Mouse (Mus musculus) right cerebral cortex, postnatal 25 days (tissue): ENCODE data around the gene Dnajb14.
"Not testable (repeated sequence)": the region's sequence is repeated elsewhere in the genome, so short reads cannot be mapped to it uniquely, and the experiment has no call there.

Experiments
- DNase-seq: peaks from one replicate; pipeline ENCODE4 v3.0.0; 2022

Dnajb14 gene

DNA sequence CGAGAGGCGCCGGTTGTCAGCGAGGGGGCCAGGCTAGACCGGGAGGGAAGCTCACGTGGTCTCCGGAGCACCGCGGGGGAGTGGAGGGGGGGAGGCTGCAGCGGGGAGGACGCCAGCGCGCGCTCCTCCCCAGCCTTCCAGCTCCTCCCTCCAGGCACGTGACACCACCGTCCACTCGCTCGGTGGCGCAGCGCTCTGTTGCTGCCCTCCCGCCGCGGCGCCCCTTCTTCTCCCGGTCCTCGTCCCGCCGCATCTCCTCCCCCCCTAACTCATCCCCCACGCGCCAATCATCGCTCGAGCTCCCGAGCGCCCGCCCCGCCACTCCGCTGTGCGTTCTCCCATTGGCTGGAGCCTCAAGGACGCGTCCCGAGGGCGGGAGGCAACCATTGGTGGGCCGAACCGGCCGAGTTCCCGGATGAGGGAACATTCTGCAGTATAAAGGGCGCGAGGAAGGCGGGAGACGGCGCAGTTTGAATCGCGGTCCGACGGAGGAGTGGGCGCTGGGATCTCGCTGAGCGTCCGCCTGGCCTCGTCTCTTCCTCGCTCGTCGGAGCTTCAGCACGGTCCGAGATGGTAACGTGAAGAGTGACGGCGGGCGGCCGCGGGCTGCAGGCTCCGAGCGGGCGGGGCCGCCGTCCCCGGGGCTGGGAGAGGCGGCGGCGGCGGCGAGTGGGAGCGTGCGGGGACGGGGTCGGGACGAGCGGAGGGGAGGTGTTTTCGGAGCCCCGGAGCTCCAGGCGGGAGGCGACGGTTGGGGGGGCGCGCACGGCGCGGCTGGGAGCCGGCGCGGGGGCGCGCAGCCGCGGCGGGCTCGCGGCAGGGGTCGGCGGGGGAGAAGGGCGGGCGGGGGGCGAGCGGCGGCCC is 3.1 kb upstream of the Dnajb14 start, which contains the start of gene H2afz:
H2afz (plus strand) TSS at position 364 of the 864 bp plus-strand sequence.
- peak; percentile 99 for DNase-seq

DNA sequence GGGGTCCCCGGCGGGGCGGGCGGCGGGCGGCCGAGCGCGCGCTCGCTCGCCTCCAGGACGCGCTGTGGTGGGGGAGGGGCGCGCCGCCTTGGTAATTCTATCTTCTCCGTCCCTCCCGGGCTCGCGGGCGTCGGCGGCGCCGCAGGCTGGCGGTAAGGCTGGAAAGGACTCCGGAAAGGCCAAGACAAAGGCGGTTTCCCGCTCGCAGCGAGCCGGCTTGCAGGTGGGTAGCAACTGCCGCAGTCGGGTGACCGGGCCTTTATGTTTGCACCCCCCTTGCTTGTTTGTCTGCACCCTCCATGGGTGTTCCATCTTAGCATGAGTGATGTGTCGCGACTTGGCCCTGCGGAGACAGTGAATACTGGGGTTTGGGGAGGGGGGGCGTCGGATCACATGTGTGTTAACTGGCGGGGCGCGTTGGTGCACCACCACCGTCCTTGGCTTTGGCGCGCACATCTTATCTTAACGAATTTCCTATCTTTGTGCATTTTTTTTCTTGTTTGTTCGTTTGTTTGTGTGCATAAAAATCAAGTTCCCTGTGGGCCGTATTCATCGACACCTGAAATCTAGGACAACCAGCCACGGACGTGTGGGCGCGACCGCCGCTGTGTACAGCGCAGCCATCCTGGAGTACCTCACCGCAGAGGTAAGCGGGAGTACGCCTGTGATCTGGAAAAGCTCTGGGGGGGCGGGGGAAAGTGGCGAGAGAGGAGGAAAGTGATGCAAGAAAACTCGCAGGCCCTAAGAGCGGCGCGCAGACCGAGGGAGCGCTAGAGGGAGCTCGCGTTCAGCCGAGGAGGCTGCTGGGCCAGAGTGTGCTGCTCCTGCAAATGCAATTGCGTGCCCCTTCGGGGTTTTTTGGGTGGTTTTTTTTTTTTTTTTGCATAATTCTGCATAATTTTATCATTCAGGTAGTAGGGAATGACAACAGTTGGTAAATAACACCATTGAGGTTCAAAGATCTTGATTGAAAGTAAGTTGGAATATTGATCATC is 2.2 kb upstream of the Dnajb14 start:
- DNase-seq: peak; percentile 84

DNA sequence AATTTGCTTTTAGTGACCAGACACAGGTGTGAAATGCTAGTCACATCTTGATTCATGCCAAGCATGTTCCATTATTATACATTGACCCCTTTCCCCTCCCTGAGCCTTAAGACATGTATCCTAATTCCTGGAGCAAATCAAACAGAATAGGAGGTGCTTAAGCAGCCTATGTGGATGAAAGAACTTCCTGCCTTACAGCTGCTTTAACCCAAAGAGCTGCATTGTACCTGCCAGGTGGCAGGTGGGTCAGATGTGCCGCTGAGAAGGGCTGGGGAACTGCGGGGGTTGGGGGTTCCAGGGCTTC is 390 bp upstream of the Dnajb14 start:
- no peak for DNase-seq

DNA sequence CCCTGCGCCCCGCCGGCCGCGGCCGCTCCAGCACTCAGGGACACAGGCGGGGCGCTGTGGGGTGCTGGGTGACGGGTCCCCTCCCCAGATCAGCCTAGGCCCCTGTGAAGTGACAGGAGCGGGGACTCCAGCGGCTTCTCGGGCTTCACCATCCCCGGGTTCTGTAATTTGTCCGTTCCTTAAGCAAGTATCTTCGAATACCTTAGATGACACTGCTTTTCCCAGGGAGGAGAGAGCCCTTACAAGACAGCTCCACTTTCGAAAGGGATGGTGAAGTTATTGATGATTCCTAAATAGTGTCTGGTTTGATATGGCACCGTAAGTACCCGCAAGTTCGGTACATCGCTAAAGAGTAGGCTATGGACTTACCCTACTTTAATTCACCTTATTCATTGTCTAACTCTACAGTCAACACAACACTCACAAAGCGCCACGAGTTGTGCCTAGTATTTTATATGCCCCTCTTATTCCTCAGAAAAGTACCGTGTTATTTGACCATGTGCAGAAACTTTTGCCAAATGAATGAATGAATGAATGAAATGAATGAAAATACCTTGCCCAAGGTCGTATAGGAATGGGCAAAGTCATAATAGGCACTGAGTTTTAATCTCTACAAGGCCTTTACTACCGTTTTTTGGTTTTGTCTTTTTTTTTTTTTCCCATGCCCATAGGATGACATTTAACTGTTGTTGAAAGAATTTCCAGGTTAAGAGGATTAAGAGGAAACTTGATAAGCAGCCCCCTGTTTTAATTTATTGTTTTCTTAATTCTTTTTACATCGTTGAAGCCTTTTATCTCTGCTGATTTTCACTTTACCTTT is 829 bp downstream of the Dnajb14 start:
- DNase-seq: no peak

DNA sequence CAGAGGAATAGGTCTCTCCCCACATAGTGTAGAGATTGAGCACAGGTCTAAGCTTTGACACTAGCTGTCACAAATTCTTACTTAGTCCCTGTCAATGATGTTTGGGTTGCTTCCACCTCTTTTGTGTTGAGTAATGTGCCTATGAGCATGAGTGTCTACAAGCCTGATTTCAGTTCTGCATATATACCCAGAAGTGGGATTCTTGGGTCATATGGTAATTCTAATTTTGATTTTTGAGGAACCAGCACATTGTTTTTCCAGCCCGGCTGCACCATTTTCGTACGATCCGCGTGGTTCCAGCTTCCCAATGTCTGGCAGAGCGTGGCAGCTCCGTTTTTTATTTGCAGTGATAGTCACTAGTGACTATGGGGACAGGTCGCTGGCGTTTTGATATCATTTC is 1.9 kb downstream of the Dnajb14 start:
- DNase-seq: no peak

DNA sequence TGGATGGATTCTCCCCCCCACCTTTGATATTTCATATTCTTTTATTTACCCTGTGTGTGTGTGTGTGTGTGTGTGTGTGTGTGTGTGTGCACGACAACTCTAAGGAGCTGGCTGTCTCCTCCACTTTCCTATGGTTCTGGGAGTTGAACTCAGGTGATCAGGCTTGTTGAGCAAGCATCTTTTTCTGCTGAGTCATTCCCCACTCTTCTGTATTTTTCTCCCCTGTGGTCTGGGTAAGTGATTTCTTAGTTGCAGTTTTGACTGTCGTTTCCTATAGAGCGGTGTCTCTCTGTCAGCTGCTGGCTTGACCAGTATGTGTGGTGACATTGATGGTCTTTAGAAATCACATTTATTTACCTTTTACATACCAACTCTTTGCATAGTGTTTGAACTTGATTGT is 11.8 kb downstream of the Dnajb14 start:
- DNase-seq: no peak

DNA sequence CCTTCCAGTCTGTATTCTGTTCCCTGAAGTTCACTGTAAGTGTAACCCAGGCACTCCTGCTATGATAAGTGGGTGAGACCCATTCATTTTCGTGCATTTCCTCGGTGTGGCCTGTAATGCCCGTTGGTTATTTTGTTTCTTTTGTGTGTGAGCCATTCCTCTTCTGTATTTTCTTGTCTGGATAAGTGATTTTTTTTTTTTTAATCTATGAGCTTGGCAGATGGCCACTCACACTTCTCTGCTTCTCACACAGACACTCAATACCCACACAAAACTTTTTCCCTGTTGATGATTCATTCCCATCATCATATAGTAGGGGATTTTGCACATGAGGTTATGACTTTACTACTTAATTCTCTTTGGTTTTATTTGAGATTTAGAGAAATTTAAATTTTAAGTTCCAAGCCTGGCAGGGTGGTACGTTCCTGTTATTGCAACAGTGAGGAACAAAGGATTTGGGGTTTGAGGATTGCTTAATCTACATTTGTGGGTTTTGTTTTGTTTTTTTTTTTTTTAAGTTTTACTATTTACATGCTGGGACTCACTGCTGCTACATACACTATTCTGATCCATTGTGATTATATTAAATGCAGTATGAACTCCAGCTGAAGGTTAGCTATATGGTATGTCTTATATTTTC is 12.8 kb downstream of the Dnajb14 start:
- no peak for DNase-seq

DNA sequence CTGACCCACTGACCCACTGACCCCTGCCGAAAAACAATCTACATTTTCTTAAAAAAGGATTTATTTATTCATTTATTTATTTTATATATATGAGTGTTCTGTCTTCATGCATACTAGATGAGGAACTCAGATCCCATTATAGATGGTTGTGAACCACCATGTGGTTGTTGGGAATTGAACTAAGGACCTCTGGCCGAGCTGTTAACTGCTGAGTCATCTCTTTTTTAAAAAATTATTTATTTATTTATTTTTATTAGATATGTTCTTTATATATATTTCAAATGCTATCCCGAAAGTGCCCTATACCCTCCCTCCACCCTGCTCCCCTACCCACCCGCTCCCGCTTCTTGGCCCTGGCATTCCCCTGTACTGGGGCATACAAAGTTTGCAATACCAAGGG is 13.6 kb downstream of the Dnajb14 start:
- no peak for DNase-seq

DNA sequence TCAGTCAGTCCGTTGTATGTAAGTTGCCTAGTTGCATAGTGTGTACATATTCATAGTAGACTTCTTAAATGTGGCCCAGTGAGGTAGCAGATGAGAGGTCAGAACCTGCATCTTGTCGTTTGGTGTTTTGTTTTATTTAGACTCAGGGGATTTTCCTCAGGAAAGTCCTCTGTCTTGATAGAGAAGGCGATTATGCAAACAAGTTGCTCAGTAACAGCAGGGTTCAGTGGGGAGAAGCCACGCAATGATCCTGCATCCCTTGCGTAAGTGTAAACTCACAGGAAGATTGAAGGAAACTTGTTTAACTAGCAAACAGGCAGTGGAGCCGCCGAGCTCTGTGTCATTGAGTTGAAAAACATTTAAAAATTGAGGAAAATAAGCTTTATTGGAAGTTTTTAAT is 20.5 kb downstream of the Dnajb14 start:
- DNase-seq: no peak

DNA sequence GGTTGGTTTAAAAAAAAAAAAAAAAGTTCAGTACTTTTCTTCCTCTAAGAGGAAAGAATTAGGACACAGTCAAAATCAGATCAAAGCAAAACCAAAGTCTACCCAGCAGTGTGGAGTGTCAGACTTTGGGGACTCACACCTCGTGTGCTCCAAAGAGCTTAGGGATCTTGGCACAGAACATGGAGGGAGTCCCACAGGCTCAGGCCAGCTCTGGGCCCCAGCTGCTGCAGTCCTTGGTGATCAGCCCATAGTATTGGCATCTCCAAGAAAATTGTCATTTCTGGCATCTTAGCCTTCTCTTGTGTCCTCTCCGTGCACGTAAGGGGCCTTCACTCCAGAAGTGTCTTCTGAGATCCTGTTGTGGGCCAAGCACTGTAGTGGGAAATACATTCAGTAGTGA is 23.6 kb downstream of the Dnajb14 start:
- no peak for DNase-seq

DNA sequence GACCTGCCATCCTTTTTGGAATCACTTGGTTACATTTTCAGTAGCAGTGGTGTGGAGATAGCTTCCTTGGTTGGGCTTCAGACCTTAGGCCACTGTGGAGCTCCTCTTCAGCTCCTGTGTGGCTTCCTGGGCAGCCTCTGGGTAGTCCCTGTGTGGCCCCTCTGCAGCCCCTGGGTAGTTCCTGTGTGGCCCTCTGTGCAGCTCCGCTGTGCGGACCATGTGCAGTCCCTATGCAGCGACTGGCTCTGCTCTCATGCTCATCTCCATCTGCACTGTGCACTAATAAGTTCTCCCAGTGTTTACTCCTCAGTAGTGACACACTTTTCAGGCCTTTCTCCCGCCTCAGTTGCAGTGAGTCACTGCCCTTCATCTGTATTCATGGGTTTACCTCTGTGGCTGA is 24.6 kb downstream of the Dnajb14 start:
- no peak for DNase-seq

DNA sequence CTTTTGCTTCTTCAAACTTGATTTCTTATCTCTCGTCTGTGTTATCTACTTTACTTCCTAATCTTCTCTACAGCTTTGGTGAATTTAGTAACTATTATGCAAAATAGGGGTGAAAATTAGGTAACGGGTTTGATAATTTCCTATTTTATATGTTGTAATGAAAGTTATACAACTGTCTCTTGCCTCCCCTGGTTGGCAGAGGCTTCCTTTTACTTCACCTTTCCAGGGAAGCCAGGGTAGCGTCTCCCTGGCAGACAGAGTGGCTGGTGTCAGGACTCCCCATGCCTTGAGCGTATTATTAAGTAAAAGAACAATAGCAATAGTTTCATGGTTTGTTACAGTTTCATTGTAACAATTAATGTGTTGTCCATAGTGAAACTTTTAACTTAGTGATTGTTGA is 26.3 kb downstream of the Dnajb14 start:
- DNase-seq: no peak

DNA sequence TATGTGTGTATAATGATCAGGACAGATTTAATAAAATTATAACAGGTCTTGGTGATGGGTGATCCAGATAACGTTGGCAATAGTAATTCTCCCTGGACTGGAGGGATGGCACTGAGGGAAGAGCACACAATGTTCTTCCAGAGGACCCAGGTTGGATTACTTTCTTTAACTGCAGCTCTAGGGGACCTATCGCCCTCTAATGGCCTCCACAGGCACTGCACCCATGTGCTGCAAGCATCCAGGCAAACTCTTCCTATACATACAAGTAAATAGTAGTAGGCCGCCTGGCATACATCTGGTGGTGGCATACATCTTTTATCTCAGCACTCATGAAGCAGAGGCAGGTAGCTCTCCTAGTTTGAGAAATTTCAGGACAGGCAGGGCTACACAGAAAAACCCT is 27.7 kb downstream of the Dnajb14 start:
- no peak for DNase-seq

DNA sequence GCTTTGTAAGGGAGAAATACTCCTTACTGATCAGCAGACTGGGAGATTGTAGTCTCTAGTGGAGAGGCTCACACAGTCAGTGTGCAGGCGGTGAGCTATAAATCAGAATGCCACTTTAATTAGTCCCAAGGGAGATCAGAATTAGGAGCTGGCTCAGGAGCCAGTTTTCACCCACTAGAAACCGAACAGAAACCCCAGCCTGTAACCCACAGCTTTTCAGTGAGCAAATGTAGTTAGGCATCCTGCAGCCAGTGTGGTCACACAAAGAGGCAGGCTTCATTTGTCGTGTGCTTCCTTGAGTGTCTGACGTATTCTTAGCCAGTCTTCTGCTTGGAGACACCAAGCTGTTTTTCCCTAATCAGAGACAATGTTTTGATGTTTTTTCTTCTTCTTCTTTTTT is 28.9 kb downstream of the Dnajb14 start:
- DNase-seq: no peak

DNA sequence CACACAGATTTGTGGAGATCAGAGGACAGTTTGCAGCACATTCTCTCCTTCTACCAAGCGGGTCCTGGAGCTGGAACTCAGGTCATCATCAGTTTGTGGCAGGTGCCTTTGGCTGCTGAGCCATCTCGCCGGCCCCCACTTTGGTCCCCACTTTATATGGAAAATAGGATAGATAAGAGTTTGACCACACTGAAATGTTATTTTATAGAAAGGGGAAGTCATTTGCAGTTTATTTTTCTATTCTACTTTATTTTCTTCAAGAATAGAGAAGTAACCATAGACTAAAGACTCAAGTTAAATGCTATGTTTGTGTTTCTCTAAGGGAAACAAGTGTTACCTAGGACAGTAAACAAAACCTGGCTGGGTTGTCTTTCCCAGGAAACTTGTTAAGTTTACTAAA is 29.4 kb downstream of the Dnajb14 start:
- no peak for DNase-seq

DNA sequence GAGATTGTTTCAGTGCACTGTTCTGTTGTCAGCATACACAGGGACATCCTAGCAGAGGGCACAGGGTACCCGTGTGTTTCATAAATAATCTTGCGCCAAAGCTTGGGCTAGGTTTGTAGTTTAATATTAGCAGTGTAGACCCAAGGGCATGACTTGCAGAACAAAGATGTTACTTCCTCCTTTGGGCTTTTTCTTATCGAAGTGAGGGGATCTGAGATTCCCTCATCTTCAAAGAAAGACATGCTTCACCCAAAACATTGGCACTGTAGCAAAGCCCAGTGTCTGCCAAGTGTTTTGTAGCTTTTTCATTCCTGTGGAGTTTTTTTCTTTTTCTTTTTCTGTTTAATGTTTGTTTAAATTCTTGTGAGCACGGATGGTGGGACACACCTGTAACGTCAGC is 30.2 kb downstream of the Dnajb14 start:
- DNase-seq: no peak

DNA sequence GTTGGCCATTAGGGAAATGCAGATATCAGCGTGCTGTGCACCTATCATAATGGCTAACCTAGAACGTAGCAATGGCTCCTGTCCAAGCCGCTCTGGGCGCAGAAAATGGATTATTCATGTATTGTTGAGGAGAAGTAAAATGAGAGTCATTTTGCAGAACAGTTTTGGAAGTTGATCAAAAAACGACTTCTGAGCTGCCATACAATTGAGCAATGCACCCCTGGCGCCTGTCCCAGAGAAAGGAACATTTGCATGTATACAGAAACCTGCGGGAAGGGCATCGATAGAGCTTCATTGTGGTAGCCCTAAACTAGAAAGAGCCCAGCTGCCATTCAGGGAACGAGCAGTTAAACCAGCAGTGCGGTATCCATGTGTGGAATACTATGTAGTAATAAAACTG is 32.7 kb downstream of the Dnajb14 start:
- DNase-seq: no peak

DNA sequence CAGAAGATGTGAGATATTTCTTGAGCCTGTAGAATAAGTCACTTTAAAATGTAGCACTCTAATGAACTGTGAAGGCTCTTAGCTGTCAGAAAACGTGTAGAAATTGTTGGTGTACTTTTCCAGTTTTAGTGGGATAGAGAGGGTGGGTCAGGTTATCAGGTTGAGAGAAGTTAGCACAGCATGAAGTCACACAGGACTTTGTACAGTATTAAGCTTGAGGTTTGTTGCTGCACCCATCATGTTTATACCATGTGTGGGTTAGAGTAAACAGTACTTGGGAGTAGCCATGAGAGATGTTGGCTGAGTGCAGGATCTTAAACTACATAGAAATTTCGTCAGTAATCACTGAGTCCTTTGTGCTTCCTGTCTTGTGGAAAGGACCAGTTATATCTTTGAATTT is 45.6 kb downstream of the Dnajb14 start:
- no peak for DNase-seq

DNA sequence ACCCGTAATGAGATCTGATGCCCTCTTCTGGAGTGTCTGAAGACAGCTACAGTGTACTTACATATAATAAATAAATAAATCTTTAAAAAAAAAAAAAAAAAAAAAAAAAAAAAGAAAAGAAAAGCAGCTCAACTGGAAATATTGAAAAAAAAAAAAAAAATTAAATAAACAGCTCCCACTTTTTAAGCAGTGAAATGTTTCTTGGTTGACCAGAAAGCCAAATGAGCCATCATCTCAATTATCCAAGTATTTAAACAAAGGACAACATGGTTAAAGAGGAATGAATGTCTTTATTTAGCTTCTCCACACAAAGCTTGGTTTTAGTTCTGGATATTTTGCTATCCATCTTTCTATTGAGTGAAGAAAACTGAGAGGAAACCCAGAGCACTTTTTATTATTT is 47.1 kb downstream of the Dnajb14 start:
- not testable (repeated sequence) for DNase-seq

DNA sequence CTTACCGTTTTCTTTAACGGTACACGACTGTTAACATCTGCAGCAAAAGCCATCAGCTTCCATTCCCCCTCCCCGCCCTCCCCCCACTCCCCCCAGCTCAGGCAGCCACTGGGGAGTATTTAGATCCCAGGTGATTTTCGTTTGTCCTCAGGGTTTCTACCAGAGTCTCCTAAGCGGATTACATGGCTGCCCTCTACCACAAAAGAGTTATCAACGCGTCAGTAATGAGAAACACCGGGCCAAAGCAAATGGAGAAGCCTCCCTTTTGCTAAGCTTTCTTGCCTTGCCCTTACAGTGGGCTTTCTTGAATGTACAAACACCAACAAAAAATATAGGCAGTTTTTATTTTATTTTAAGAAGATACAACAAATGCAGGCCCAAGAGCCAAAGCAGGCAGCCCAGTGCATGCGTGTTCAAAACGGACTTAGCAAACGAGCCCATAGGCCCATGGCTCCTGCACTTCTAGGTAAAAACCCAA is 50.3 kb downstream of the Dnajb14 start:
- no peak for DNase-seq

DNA sequence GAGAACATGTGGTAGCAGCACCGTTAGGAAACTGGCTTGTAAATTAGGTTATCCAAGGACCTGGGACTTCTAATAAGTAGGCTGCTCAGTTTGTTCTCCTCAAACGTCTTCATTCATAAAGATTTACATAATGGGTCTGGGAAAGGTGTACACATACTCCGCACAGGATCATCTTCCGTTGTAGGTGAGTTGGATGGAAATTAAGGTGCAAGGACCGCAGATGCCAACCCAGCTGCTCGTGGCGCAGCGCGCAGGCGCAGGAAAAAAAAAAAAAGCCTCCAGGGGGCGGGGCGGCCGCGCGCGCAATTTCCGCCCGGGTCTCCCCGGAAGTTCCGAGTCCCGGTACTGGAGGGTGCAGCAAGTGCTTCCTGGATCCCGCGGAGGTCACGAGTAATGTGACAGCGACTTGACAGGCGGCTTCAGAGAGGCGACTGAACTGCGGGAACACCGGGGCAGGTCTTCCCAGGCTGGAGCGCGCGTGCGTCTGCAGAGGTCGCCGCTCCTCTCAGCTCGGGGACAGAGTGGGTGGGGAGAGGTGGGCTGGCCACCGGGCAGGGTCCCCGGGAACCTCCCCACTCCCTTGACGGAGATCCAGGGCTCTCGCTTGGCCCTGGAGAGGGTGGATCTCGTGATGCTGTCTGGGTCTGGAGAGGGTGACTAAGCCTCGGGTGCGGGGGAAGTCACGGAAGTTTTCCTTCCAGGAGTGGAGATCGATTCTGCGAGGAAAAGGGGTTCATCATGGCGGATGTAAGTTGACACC is 50.9 kb downstream of the Dnajb14 start, which contains the start of gene Lamtor3:
Lamtor3 (plus strand) TSS at position 335 of the 760 bp plus-strand sequence.
- peak; percentile 86 for DNase-seq

DNA sequence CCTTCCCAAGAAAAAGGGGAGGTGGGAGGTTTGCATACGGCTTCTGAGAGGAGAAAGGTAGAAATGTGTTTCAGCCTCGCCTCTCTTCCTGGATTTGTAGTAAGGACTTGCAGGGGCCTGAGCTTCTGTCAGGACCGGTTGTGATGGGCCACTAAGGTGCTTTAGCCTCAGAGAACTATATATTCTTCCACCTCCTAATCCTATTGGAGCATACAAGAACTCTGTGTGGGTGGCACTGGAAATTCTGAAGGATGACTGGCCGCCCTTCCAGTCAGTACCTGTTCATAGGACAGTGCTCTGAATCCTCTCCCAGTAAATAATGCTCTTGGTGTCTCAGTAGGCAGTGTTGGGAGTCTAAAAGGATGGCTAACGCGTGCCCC is 51.4 kb downstream of the Dnajb14 start:
- DNase-seq: peak; percentile 15
